Mouse (Mus musculus) limb, embryonic 13.5 days (tissue): Measurements from ENCODE around the gene Mxd4. TPM values are rescaled to one million over a fixed set of nuclear protein-coding genes. Genes with fewer than 3 reads are reported as not detected.
A peak's percentile ranks its signal among the peaks of the same experiment; 100 is the strongest.

ENCODE experiments used
- ATAC-seq: fragments of 200-750 bp; cut with Nextera tagmentation; 2 replicates; pipeline ENCODE4 v1.8.0; 2017; ENCODE audit warnings: low read depth, moderate number of reproducible peaks, moderate TSS enrichment; ENCODE audit not compliant: low FRiP score
- H3K27ac ChIP-seq: fragments of 300-500 bp; sonication (generic); 2 replicates; pipeline ENCODE4 v1.5.1; 2015; ENCODE audit warnings: inconsistent platforms, mild to moderate bottlenecking, moderate library complexity
- H3K27me3 ChIP-seq: fragments of 300-500 bp; sonication (generic); 2 replicates; pipeline ENCODE4 v1.6.1; 2015; ENCODE audit warnings: mild to moderate bottlenecking, inconsistent platforms
- H3K36me3 ChIP-seq: fragments of 300-500 bp; sonication (generic); 2 replicates; pipeline ENCODE4 v1.6.1; 2015; ENCODE audit warnings: inconsistent platforms, mild to moderate bottlenecking, moderate library complexity
- H3K4me1 ChIP-seq: fragments of 300-500 bp; sonication (generic); 2 replicates; pipeline ENCODE4 v1.6.1; 2015; ENCODE audit warnings: inconsistent platforms
- H3K4me2 ChIP-seq: fragments of 300-500 bp; sonication (generic); replicated peaks from 2 replicates; pipeline ENCODE4 v1.6.1; 2015; ENCODE audit warnings: inconsistent platforms, mild to moderate bottlenecking, moderate library complexity
- H3K4me3 ChIP-seq: fragments of 300-500 bp; sonication (generic); 2 replicates; pipeline ENCODE4 v1.5.1; 2015; ENCODE audit warnings: moderate library complexity, mild to moderate bottlenecking, inconsistent platforms
- H3K9ac ChIP-seq: fragments of 300-500 bp; sonication (generic); 2 replicates; pipeline ENCODE4 v1.6.1; 2015; ENCODE audit warnings: mild to moderate bottlenecking, inconsistent platforms
- H3K9me3 ChIP-seq: fragments of 300-500 bp; sonication (generic); 2 replicates; pipeline ENCODE4 v1.6.1; 2016; ENCODE audit warnings: inconsistent platforms
- WGBS: fragments of 180-500 bp; shearing (Covaris S2); methylation state at CpG from one replicate; pipeline ENCODE4 v1.1.7; 2015; 5-methylcytosine and 5-hydroxymethylcytosine counted together
- polyA plus RNA-seq: library from polyadenylated mRNA; unstranded; fragments of >200 nt; fragmentation: Nextera tagmentation; extraction: Ambion mirVana; gene quantifications from 2 replicates; pipeline ENCODE4 v1.2.1, GENCODE M21; 2015

Gene Mxd4
- polyA plus RNA-seq, 1 experiment from 2014 or later, result 39.6 TPM

DNA sequence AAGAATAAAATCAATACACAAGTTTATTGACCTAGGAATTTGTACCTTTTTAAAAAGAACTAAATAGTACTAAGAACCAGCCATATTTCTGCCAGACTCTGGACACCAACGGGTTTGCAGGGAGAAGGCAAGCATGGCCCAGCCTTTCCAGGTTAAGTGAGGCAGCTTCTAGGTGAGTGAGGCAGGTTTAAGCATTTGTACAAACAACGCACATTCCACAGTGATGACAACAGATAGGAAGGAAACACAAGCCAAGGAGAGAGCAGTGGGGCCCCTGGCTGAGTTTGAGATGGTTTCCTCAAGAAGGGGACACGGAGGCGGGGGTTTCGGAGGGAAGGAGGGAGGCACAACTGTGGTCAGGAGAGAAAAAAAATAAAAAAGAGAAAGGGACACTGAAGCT is 31.2 kb upstream of the Mxd4 start:
- H3K27me3 ChIP-seq, result peaks cover 5% of the 10 kb centered on the region; the same call in 1 of the 2 replicates
- no peaks in the 10 kb centered on the region for H3K36me3 ChIP-seq
- ATAC-seq, result no peak
- no peaks in the 10 kb centered on the region for H3K9me3 ChIP-seq
- H3K4me3 ChIP-seq, result no peak overlapping the region
- H3K9ac ChIP-seq, result no peak overlapping the region
- H3K4me2 ChIP-seq, result no peak overlapping the region
- H3K27ac ChIP-seq, result no peak overlapping the region
- WGBS, result 77% methylated on average over 5 of the region's 5 CpGs
- peaks cover 6% of the 10 kb centered on the region for H3K4me1 ChIP-seq

DNA sequence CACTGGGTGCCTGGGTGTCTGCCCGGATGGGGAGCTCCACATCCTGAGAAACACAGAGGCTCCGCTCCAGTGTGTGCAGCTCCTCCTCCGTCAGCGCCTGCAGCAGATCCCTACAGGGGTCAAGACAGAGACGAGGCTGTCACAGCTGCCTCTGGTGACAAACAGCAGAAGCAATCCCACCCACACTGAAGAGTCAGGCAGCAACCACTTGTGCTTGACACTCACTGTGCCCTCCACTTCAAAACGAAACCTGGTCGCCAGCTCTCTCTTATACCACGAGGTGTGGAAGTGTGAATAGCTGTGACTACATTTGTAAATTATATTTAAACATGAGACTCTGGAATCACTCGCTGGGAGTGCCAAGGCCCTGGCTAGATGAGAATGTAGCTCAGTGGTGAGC is 30.2 kb upstream of the Mxd4 start:
- 41% methylated on average over 9 of the region's 9 CpGs for WGBS
- no peak for ATAC-seq
- Histone ChIP-seq H3K36me3 (no peaks in the 10 kb centered on the region), H3K9me3 (no peaks in the 10 kb centered on the region), H3K27ac (no peak overlapping the region), H3K27me3 (peaks cover 5% of the 10 kb centered on the region; the same call in 1 of the 2 replicates), H3K4me2 (no peak overlapping the region), H3K9ac (no peak overlapping the region), H3K4me3 (no peak overlapping the region), H3K4me1 (peaks cover 10% of the 10 kb centered on the region)

DNA sequence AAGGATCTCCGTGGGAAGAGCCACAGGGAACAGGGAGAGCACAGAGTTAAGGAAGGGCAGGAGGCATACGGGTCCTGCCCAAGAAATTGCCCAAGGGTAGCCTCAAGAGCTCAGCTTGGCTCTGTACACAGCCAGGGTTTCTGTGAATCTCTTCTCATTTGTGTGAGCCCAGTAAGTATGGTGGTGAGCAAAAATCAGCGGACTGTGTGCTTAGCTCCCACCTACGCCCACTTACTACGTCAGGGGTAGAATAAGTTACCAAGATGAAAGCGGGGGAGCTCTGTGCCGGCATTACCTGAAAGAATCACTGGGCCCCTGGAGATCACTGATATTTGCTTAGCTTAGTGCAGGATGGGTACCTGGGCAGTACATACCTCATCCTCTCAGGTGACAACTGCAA is 28.5 kb upstream of the Mxd4 start:
- Histone ChIP-seq H3K36me3 (no peaks in the 10 kb centered on the region), H3K9me3 (no peaks in the 10 kb centered on the region), H3K4me3 (no peak overlapping the region), H3K4me2 (no peak overlapping the region), H3K27me3 (peaks cover 5% of the 10 kb centered on the region; the same call in 1 of the 2 replicates), H3K27ac (no peak overlapping the region), H3K9ac (no peak overlapping the region), H3K4me1 (peaks cover 10% of the 10 kb centered on the region)
- ATAC-seq, result no peak
- 82% methylated on average over 7 of the region's 7 CpGs for WGBS

DNA sequence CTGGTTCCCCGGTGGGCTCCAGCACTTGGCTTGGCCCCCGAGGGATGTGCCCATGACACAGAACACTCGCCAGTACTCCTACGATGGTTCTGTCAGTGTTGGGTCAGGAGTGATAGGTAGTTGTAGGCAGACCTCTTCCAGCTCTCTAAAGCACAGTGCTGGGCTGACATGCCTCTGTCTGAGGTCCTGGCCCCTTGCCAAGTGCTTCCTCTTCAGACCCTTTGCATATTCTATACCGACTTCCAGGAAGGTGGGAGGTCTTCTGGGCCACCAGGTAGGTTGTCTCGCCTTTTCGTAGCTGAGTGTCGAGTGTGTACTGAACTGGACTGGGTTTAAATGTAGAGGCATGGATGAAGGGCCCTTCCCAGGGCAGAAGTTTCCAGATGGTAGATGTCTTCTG is 26.1 kb upstream of the Mxd4 start:
- Histone ChIP-seq H3K27me3 (peaks cover 5% of the 10 kb centered on the region; the same call in 1 of the 2 replicates), H3K27ac (no peak overlapping the region), H3K36me3 (no peaks in the 10 kb centered on the region), H3K4me3 (no peak overlapping the region), H3K4me1 (peaks cover 9% of the 10 kb centered on the region), H3K9me3 (no peaks in the 10 kb centered on the region), H3K9ac (no peak overlapping the region), H3K4me2 (no peak overlapping the region)
- ATAC-seq, result no peak
- WGBS, result 74% methylated on average over 8 of the region's 8 CpGs

DNA sequence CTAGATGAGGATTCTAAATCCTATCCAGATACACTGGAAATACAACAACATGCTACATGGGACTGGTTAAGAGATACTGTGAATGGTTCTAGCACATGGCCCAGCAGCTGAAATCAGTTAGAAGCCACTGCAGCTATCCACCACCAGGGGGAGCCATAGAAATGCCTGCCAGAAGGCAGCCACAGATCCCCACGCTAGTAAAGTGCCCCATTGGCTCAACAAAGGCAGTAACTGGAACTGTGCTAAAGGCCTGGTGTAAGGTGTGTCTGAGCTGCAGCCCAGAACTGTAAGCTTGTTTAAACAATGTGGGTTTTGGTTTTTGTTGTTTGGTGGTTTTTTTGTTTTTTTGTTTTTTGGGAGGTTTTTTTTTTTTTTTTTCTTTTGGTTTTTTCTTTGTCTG is 22.8 kb upstream of the Mxd4 start:
- no peak overlapping the region for H3K4me3 ChIP-seq
- WGBS, result 0% methylated on average over 1 of the region's 1 CpGs
- H3K4me1 ChIP-seq, result peaks cover 8% of the 10 kb centered on the region
- no peak overlapping the region for H3K4me2 ChIP-seq
- H3K36me3 ChIP-seq, result no peaks in the 10 kb centered on the region
- ATAC-seq, result peak; percentile 87
- no peaks in the 10 kb centered on the region for H3K27me3 ChIP-seq
- H3K9ac ChIP-seq, result no peak overlapping the region
- no peaks in the 10 kb centered on the region for H3K9me3 ChIP-seq
- H3K27ac ChIP-seq, result no peak overlapping the region

DNA sequence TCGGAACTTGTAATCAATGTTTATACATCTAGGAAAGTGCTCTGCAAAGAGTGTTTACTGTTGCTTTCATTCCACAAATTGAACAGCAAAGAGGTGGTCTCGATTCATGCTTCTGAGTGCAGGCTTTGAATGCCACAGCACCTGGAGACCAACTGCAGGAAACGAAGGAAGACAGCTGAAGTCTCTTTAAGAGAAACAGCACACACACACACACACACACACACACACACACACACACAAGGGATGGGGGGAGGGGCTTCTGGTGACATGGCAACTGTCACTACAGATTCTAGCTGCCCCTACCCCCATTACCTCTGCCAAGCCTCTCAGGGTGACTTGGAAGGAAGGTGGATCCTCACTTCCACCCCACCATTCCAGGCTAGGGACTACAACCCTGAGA is 20.0 kb upstream of the Mxd4 start:
- H3K4me2 ChIP-seq, result no peak overlapping the region
- no peak overlapping the region for H3K27ac ChIP-seq
- H3K4me1 ChIP-seq, result no peaks in the 10 kb centered on the region
- no peak overlapping the region for H3K9ac ChIP-seq
- H3K36me3 ChIP-seq, result no peaks in the 10 kb centered on the region
- no peak overlapping the region for H3K4me3 ChIP-seq
- no peaks in the 10 kb centered on the region for H3K9me3 ChIP-seq
- H3K27me3 ChIP-seq, result no peaks in the 10 kb centered on the region
- ATAC-seq, result no peak
- WGBS, result 22% methylated on average over 3 of the region's 3 CpGs

DNA sequence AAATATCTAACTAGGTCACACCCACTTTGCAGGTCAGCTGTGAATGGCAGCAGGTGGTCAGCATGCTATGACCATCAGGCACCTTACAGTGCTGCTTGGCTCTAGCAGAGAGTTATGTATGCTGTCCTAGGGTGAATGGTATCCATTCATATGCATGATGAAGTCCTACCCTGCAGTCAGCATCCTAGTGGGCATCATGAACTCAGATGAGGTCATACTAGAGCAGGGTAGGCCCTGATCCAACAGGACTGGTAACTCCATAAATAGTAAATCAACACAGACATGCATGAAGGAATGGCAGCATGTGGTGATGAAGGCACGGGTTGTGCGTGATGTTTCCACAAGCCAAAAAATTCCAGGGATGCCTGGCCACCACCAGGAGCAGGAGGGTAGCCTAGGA is 18.3 kb upstream of the Mxd4 start:
- no peak for ATAC-seq
- Histone ChIP-seq H3K36me3 (no peaks in the 10 kb centered on the region), H3K27me3 (no peaks in the 10 kb centered on the region), H3K9me3 (no peaks in the 10 kb centered on the region), H3K9ac (no peak overlapping the region), H3K27ac (no peak overlapping the region), H3K4me2 (no peak overlapping the region), H3K4me1 (no peaks in the 10 kb centered on the region), H3K4me3 (no peak overlapping the region)
- WGBS, result 76% methylated on average over 2 of the region's 2 CpGs

DNA sequence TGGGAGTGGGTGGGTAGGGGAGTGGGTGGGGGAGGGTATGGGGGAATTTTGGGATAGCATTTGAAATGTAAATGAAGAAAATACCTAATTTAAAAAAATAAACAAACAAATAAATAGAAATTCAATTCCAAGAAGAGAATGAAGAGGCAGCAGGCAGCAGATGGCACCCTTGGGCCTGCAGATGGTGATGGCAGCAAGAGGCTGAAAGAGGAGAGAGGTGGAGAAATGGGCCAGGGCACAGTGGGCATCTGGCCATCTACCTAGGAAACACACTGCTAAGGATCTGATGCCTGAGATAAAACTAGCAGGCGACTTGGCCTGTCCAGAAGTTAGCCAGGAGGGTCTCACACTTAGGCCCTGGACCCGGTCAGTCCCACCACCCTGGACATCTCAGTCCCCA is 17.4 kb upstream of the Mxd4 start:
- Histone ChIP-seq H3K27me3 (no peaks in the 10 kb centered on the region), H3K36me3 (no peaks in the 10 kb centered on the region), H3K9ac (no peak overlapping the region), H3K4me2 (no peak overlapping the region), H3K27ac (no peak overlapping the region), H3K4me3 (no peak overlapping the region), H3K9me3 (no peaks in the 10 kb centered on the region), H3K4me1 (no peaks in the 10 kb centered on the region)
- ATAC-seq, result no peak
- 84% methylated on average over 2 of the region's 2 CpGs for whole genome bisulfite sequencing

DNA sequence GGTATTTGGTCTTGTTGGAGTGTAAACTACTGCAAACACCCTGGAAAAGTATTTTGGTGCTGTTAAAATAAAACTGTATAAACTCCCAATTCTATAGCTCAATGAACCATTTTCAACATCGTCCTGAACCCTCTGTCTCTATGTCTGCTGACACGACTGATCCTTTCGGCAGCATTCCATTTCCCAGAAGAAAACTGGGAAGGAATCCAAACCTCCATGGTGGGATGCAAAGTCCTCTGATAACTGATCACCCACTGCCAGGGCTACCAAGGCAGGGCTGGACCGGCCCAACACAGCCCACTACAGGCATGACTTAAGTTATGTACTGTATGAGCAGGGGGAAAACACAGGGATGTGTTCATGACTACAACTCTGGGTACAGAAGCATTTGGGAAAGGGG is 14.5 kb upstream of the Mxd4 start:
- no peaks in the 10 kb centered on the region for H3K9me3 ChIP-seq
- H3K27me3 ChIP-seq, result no peaks in the 10 kb centered on the region
- no peak overlapping the region for H3K9ac ChIP-seq
- no peaks in the 10 kb centered on the region for H3K4me1 ChIP-seq
- no peak for ATAC-seq
- no peaks in the 10 kb centered on the region for H3K36me3 ChIP-seq
- H3K4me3 ChIP-seq, result no peak overlapping the region
- 87% methylated on average over 4 of the region's 4 CpGs for WGBS
- H3K4me2 ChIP-seq, result no peak overlapping the region
- H3K27ac ChIP-seq, result no peak overlapping the region

DNA sequence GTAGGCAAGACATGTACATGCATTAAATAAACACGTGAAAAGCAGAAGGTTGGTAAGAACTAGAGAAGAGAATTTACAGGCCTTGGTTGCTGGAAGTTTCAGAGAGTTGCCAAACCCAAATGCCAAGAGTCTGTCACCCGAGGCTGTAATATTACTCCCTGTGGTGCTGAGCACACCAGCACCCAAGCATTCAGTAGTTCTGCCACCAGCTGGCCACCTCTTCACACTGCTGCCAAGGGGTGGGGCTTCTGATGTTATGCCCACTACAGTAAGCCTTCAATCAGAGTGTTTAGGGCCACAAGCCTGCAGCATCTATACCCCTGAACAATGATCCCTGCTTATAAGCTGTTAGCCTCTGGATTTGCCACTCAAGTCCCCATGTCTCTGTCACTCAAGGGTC is 13.9 kb upstream of the Mxd4 start:
- Histone ChIP-seq H3K9me3 (no peaks in the 10 kb centered on the region), H3K4me2 (no peak overlapping the region), H3K27me3 (no peaks in the 10 kb centered on the region), H3K27ac (no peak overlapping the region), H3K4me3 (no peak overlapping the region), H3K9ac (no peak overlapping the region), H3K36me3 (no peaks in the 10 kb centered on the region), H3K4me1 (no peaks in the 10 kb centered on the region)
- WGBS, result 63% methylated on average over 2 of the region's 2 CpGs
- ATAC-seq, result no peak; the same call in 1 of the 2 replicates

DNA sequence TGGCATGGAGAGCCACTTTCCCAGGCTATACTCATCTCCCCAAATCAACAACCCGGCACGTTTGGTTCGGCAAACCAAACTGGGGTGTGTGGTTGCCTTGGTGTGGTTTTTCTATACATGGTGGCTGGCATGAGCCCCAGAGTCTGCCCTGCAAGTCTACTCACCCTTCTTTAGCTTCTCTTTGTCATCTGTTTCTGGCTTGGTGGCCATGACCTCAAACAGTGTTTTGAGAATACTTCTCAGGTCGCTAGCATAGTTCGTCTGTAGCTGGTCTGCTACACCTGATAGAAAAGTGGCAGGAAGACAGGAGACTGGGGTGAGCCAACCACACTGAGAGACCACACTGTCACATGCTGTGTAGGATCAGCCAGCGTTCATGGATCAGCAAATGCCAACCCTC is 11.1 kb upstream of the Mxd4 start:
- Histone ChIP-seq H3K36me3 (no peaks in the 10 kb centered on the region), H3K4me1 (no peaks in the 10 kb centered on the region), H3K9me3 (no peaks in the 10 kb centered on the region), H3K27me3 (no peaks in the 10 kb centered on the region), H3K9ac (no peak overlapping the region), H3K27ac (no peak overlapping the region), H3K4me2 (no peak overlapping the region), H3K4me3 (no peak overlapping the region)
- 89% methylated on average over 6 of the region's 6 CpGs for WGBS
- ATAC-seq, result no peak

DNA sequence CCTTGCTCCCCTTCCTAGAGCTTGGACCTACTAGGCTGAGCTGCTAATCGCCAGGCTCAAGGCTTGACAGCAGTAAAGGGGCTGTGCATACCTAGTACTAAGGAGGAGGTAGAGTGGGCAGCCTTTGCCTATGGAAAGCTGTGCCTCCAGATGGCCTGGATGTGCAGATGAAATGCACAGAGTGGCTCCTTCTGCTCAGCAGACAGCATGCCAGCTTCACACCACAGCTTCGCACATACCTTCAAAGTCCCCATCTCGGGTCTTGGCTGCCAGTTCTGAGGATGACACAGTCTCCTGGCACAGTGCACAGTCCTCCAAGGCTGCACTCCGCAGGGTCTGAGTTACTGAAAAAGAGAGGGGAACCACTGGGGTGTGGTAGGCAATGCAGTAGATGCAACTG is 9.7 kb upstream of the Mxd4 start:
- 77% methylated on average over 4 of the region's 4 CpGs for WGBS

DNA sequence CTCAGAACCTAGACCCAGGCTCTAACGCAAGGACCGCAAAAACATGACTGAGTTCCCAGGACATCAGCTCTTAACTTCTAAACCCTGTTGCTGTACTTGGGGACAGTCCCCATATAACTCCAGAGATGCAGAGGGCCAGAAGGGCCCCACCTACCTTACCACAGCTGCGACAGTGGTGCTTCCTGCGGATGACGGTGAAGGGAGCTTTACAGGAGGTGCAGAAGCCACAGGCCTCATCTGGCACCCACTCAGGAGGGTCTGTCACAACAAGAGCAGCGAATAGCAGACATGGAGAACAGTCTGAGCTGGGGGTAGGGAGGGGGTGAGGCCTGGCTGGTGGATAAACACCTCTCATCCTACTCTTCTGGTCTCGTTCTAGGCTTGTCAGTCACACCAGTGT is 8.9 kb upstream of the Mxd4 start:
- Histone ChIP-seq H3K4me2 (no peak overlapping the region), H3K27me3 (no peaks in the 10 kb centered on the region), H3K9me3 (no peaks in the 10 kb centered on the region), H3K27ac (no peak overlapping the region), H3K9ac (no peak overlapping the region), H3K36me3 (no peaks in the 10 kb centered on the region), H3K4me1 (no peaks in the 10 kb centered on the region), H3K4me3 (no peak overlapping the region)
- 79% methylated on average over 7 of the region's 7 CpGs for WGBS
- no peak for ATAC-seq

More for the DNA sequence above, 9.7 kb upstream of the Mxd4 start:
- ATAC-seq, result no peak
- Histone ChIP-seq H3K4me1 (no peaks in the 10 kb centered on the region), H3K36me3 (no peaks in the 10 kb centered on the region), H3K27me3 (no peaks in the 10 kb centered on the region), H3K4me3 (no peak overlapping the region), H3K27ac (no peak overlapping the region), H3K4me2 (no peak overlapping the region), H3K9ac (0 out of 2 replicates have a peak overlapping the region, but pooled peaks have one; percentile 13), H3K9me3 (no peaks in the 10 kb centered on the region)
